Mouse (Mus musculus): ENCODE results near the gene Krit1. TPM values are rescaled to one million over a fixed set of nuclear protein-coding genes. Genes with fewer than 3 reads are reported as not detected.

Gene Krit1
- polyA plus RNA-seq, 2 experiments, result 37.6 TPM

DNA sequence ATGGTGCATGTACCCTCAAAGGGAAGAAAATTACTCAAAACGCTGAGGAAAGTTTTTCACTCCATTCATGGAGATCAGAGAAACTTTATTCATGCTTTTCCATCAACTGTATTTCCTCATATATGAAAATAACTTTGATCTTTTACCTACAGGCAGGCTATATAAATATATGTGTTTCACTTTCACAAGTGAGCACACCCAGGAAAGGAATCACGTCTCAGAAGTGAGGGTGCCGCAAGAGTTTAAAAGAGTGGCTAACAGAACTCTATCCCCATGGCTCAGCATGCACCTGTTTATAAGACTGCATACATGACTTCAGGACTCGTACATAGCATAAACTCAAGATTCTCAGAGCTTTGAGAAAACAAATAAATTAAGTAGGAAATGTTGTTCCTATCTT is 2.1 kb upstream of the Krit1 start:
- Histone ChIP-seq H3K27ac (replicated peaks; ENCODE audit: low read depth, low read length) (no peak overlapping the region), H3K36me3 (ENCODE audit: control insufficient read depth, insufficient read depth, low read length) (no peaks in the 10 kb centered on the region)
- WGBS, result 69% methylated on average over 4 of the region's 4 CpGs

DNA sequence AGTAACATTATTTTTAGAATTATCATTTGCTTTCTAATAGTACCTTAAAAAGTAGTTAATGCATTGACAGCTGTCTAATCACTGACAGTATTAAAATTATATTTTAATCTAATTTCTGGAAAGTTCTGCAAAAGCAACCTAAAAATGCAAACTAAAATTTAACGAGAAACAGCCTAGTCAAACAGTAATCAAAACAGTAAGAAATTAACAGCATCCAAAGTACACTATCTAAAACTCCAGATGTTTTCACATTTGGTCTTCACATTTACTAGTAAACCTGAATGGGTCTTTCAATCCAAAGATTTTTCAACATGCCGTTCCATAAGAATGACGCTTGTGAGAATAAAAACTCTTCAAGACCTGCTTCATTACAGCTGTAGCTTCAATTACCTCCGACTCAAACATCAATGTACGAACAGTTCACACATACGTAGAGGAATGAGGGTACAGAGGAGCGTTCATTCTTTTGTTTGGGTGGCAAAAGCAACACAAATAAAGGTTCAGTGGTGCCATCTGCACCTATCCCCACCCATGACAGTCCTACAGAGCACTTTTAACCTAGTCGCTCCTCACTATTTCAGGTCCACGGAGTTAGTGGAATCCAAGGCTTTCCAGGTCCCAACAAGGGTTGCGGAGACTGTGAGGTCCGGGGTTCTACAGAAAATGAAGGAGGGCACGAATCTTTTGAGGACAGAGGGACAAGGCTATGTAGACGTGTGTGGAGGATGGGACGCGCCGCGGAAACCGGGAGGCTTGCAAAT is 1.1 kb upstream of the Krit1 start:
- H3K36me3 ChIP-seq (ENCODE audit: control insufficient read depth, insufficient read depth, low read length), result no peaks in the 10 kb centered on the region
- no peaks in the 10 kb centered on the region for H3K9me3 ChIP-seq (ENCODE audit: control insufficient read depth, low read length)
- H3K27me3 ChIP-seq (ENCODE audit: control insufficient read depth, insufficient read depth, low read length), result no peaks in the 10 kb centered on the region
- H3K9ac ChIP-seq (ENCODE audit: low read depth, low read length, severe bottlenecking), result peak overlapping the region; percentile 86
- H3K4me1 ChIP-seq (ENCODE audit: control insufficient read depth, insufficient read depth, low read length), result no peaks in the 10 kb centered on the region; the same call in 1 of the 2 replicates
- H3K27ac ChIP-seq (replicated peaks; ENCODE audit: low read depth, low read length), result peak overlapping the region; percentile 73; the same call in 1 of the 2 replicates
- TF ChIP-seq POLR2A (IDR thresholded peaks at IDR 0.05; ENCODE audit: borderline replicate concordance, extremely low read depth, insufficient read depth, insufficient read length), result no peak
- H3K4me2 ChIP-seq (replicated peaks; ENCODE audit: low read depth, low read length, severe bottlenecking), result peak overlapping the region; percentile 74
- peak; percentile 19; the same call in 1 of the 2 replicates for ATAC-seq (ENCODE audit: low FRiP score, low read depth)
- DNase-seq (ENCODE audit: low spot score), result no peak
- WGBS, result 4% methylated on average over 18 of the region's 18 CpGs
- peak overlapping the region; percentile 90 for H3K4me3 ChIP-seq (replicated peaks; ENCODE audit: low read length)

More for the DNA sequence above, 2.1 kb upstream of the Krit1 start:
- ATAC-seq (ENCODE audit: low FRiP score, low read depth) (no peak), DNase-seq (ENCODE audit: low spot score) (no peak)
- no peak for TF ChIP-seq POLR2A (IDR thresholded peaks at IDR 0.05; ENCODE audit: borderline replicate concordance, extremely low read depth, insufficient read depth, insufficient read length)
- no peaks in the 10 kb centered on the region for H3K27me3 ChIP-seq (ENCODE audit: control insufficient read depth, insufficient read depth, low read length)
- no peaks in the 10 kb centered on the region for H3K9me3 ChIP-seq (ENCODE audit: control insufficient read depth, low read length)
- no peak overlapping the region for H3K9ac ChIP-seq (ENCODE audit: low read depth, low read length, severe bottlenecking)
- no peak overlapping the region for H3K4me2 ChIP-seq (replicated peaks; ENCODE audit: low read depth, low read length, severe bottlenecking)
- H3K4me3 ChIP-seq (replicated peaks; ENCODE audit: low read length), result no peak overlapping the region
- H3K4me1 ChIP-seq (ENCODE audit: control insufficient read depth, insufficient read depth, low read length), result no peaks in the 10 kb centered on the region; the same call in 1 of the 2 replicates

DNA sequence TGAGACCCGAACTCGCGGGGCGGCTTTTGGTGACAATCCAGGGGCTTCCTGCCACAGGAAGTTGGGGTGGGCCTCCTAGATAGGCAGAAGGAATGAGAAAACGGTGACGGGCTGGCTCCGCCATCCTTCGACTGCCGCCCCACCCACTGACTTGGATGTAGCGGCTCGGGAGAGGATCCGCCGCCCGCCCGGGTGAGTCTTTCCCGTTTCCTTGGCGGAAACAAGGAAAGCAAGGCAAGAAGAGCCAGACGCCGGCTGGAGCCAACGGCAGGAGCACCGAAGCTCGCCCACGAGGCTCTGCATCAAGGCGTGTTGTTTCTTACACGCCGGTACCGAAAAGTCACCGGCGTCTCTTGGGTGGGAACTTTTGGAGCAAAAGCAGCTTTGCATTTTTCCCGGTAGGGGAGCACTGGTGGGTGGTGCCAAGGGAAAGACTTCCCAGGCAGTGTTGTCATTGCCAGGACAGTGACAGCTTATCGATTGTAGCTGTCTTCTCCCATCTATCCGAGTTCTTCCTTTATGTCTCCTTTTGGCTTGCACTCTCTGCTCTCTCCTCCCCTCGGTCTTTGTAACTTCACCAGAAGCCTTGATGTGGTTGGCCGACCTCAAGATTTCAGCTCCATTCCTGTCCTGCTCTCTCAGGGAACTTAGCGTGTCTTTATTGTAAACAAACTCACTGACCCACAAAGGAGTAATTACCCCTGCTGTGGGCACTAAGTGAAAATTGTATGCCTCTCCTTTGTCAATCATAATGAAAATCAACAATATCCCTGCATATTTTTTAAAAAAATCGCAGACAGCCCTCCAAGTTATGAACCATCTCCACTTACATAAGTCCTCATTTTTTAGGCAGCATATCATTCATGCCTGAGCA is 545 bp downstream of the Krit1 start:
- WGBS, result under 1% methylated on average over 36 of the region's 36 CpGs
- peaks cover 9% of the 10 kb centered on the region; the same call in 1 of the 2 replicates for H3K36me3 ChIP-seq (ENCODE audit: control insufficient read depth, insufficient read depth, low read length)

DNA sequence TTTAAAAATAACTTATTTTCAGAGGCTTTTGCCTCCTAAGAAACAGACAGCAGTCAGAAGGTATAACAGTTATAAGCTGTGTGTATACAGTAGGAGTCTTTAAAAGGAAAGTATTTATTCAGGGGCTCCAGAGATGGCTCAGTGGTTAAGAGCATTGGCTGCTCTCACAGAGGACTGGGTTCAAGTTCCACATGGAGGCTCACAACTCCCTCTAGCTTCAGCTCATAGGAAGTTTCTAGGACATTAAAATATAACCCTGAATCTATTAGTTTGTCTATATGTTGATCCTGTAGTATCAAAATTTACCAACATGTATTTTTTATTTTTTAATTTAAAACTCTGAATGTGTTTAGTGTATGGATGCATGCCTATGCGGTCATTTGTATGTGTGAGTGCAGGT is 5.5 kb downstream of the Krit1 start:
- 90% methylated on average over 1 of the region's 1 CpGs for WGBS
- Histone ChIP-seq H3K27ac (replicated peaks; ENCODE audit: low read depth, low read length) (no peak overlapping the region), H3K4me1 (ENCODE audit: control insufficient read depth, insufficient read depth, low read length) (no peaks in the 10 kb centered on the region; the same call in 1 of the 2 replicates), H3K9ac (ENCODE audit: low read depth, low read length, severe bottlenecking) (no peak overlapping the region), H3K36me3 (ENCODE audit: control insufficient read depth, insufficient read depth, low read length) (peaks cover 32% of the 10 kb centered on the region), H3K27me3 (ENCODE audit: control insufficient read depth, insufficient read depth, low read length) (no peaks in the 10 kb centered on the region), H3K9me3 (ENCODE audit: control insufficient read depth, low read length) (no peaks in the 10 kb centered on the region), H3K4me3 (replicated peaks; ENCODE audit: low read length) (no peak overlapping the region), H3K4me2 (replicated peaks; ENCODE audit: low read depth, low read length, severe bottlenecking) (no peak overlapping the region)
- ATAC-seq (ENCODE audit: low FRiP score, low read depth), result no peak
- TF ChIP-seq POLR2A (IDR thresholded peaks at IDR 0.05; ENCODE audit: borderline replicate concordance, extremely low read depth, insufficient read depth, insufficient read length), result no peak
- no peak for DNase-seq (ENCODE audit: low spot score)

More for the DNA sequence above, 545 bp downstream of the Krit1 start:
- DNase-seq (ENCODE audit: low spot score) (peak; percentile 25), ATAC-seq (ENCODE audit: low FRiP score, low read depth) (peak; percentile 79)
- no peak for TF ChIP-seq POLR2A (IDR thresholded peaks at IDR 0.05; ENCODE audit: borderline replicate concordance, extremely low read depth, insufficient read depth, insufficient read length)
- Histone ChIP-seq H3K4me3 (replicated peaks; ENCODE audit: low read length) (peak overlapping the region; percentile 90), H3K4me1 (ENCODE audit: control insufficient read depth, insufficient read depth, low read length) (no peaks in the 10 kb centered on the region; the same call in 1 of the 2 replicates), H3K4me2 (replicated peaks; ENCODE audit: low read depth, low read length, severe bottlenecking) (peak overlapping the region; percentile 74), H3K9ac (ENCODE audit: low read depth, low read length, severe bottlenecking) (peak overlapping the region; percentile 86), H3K9me3 (ENCODE audit: control insufficient read depth, low read length) (no peaks in the 10 kb centered on the region), H3K27ac (replicated peaks; ENCODE audit: low read depth, low read length) (peak overlapping the region; percentile 73), H3K27me3 (ENCODE audit: control insufficient read depth, insufficient read depth, low read length) (no peaks in the 10 kb centered on the region)

DNA sequence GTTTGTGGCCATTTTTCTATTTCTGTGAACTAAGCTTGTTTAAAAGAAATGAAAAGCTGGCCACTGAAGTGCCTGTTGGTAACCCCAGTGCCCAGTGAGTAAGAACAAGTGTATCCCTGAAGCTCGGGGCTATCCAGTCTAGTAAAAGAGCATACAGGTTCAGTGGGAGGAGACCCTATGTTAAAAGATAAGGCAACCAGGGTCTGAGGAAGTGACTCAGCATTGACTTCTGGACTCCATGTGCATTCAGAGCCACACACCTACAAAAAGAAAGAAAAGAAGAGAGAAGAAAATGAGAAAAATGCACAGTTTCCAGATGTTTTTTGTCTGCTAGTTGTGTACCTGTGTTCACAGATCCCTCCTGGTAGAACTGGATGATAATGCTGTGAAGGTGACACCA is 31.1 kb downstream of the Krit1 start:
- H3K9me3 ChIP-seq (ENCODE audit: control insufficient read depth, low read length), result no peaks in the 10 kb centered on the region
- no peak overlapping the region for H3K9ac ChIP-seq (ENCODE audit: low read depth, low read length, severe bottlenecking)
- ATAC-seq (ENCODE audit: low FRiP score, low read depth) (no peak), DNase-seq (ENCODE audit: low spot score) (no peak)
- H3K36me3 ChIP-seq (ENCODE audit: control insufficient read depth, insufficient read depth, low read length), result peaks cover 44% of the 10 kb centered on the region
- 67% methylated on average over 1 of the region's 1 CpGs for WGBS
- no peak overlapping the region for H3K27ac ChIP-seq (replicated peaks; ENCODE audit: low read depth, low read length)
- H3K4me2 ChIP-seq (replicated peaks; ENCODE audit: low read depth, low read length, severe bottlenecking), result no peak overlapping the region
- no peaks in the 10 kb centered on the region for H3K27me3 ChIP-seq (ENCODE audit: control insufficient read depth, insufficient read depth, low read length)
- no peak for TF ChIP-seq POLR2A (IDR thresholded peaks at IDR 0.05; ENCODE audit: borderline replicate concordance, extremely low read depth, insufficient read depth, insufficient read length)
- no peaks in the 10 kb centered on the region for H3K4me1 ChIP-seq (ENCODE audit: control insufficient read depth, insufficient read depth, low read length)
- H3K4me3 ChIP-seq (replicated peaks; ENCODE audit: low read length), result no peak overlapping the region
